Mouse (Mus musculus): ENCODE measurements around the gene Orc5. TPM values are rescaled to one million over a fixed set of nuclear protein-coding genes. Genes with fewer than 3 reads are reported as not detected.

Orc5 gene
- polyA plus RNA-seq, 1 experiment from 2014 or later, result 40.5 TPM

- TF ChIP-seq CTCF (IDR thresholded peaks at IDR 0.05; ENCODE audit: low read depth), result no peak
- ATAC-seq (ENCODE audit: insufficient read depth), result no peak
- no peak overlapping the region for H3K9ac ChIP-seq
- H3K4me1 ChIP-seq (ENCODE audit: insufficient read depth), result no peaks in the 10 kb centered on the region
- H3K27ac ChIP-seq (ENCODE audit: low read depth), result no peak overlapping the region
- no peaks in the 10 kb centered on the region for H3K36me3 ChIP-seq (ENCODE audit: insufficient read depth)
- H3K4me3 ChIP-seq (ENCODE audit: low read depth, low read length), result no peak overlapping the region
- DNase-seq, result no peak
- 75% methylated on average over 4 of the region's 4 CpGs for WGBS
- H3K9me3 ChIP-seq (ENCODE audit: low read depth, low read length), result no peaks in the 10 kb centered on the region
- no peak overlapping the region for H3K4me2 ChIP-seq
- H3K27me3 ChIP-seq (ENCODE audit: insufficient read depth, low read length), result no peaks in the 10 kb centered on the region
These were observed 79.0 kb downstream of the Orc5 start for GRCm38 (mm10) chr5:22471243-22471642.

GRCm38 (mm10) chr5:22452871-22453661 is 97.2 kb downstream of the Orc5 start:
- Histone ChIP-seq H3K27ac (ENCODE audit: low read depth) (no peak overlapping the region), H3K4me1 (ENCODE audit: insufficient read depth) (no peaks in the 10 kb centered on the region), H3K4me3 (ENCODE audit: low read depth, low read length) (no peak overlapping the region), H3K36me3 (ENCODE audit: insufficient read depth) (no peaks in the 10 kb centered on the region), H3K9ac (no peak overlapping the region), H3K4me2 (no peak overlapping the region), H3K9me3 (ENCODE audit: low read depth, low read length) (no peaks in the 10 kb centered on the region), H3K27me3 (ENCODE audit: insufficient read depth, low read length) (no peaks in the 10 kb centered on the region)
- ATAC-seq (ENCODE audit: insufficient read depth) (no peak), DNase-seq (no peak)
- 79% methylated on average over 15 of the region's 15 CpGs for WGBS
- TF ChIP-seq CTCF (IDR thresholded peaks at IDR 0.05; ENCODE audit: low read depth), result no peak

GRCm38 (mm10) chr5:22452452-22452851 is 97.8 kb downstream of the Orc5 start:
- H3K9me3 ChIP-seq (ENCODE audit: low read depth, low read length), result no peaks in the 10 kb centered on the region
- H3K4me1 ChIP-seq (ENCODE audit: insufficient read depth), result no peaks in the 10 kb centered on the region
- no peak overlapping the region for H3K27ac ChIP-seq (ENCODE audit: low read depth)
- TF ChIP-seq CTCF (IDR thresholded peaks at IDR 0.05; ENCODE audit: low read depth), result no peak
- ATAC-seq (ENCODE audit: insufficient read depth), result no peak
- H3K9ac ChIP-seq, result no peak overlapping the region
- no peaks in the 10 kb centered on the region for H3K36me3 ChIP-seq (ENCODE audit: insufficient read depth)
- 88% methylated on average over 9 of the region's 9 CpGs for WGBS
- H3K27me3 ChIP-seq (ENCODE audit: insufficient read depth, low read length), result no peaks in the 10 kb centered on the region
- H3K4me2 ChIP-seq, result no peak overlapping the region
- H3K4me3 ChIP-seq (ENCODE audit: low read depth, low read length), result no peak overlapping the region
- DNase-seq, result no peak

- no peaks in the 10 kb centered on the region for H3K4me1 ChIP-seq (ENCODE audit: insufficient read depth)
- no peak overlapping the region for H3K9ac ChIP-seq
- no peaks in the 10 kb centered on the region for H3K9me3 ChIP-seq (ENCODE audit: low read depth, low read length)
- H3K4me2 ChIP-seq, result no peak overlapping the region
- H3K4me3 ChIP-seq (ENCODE audit: low read depth, low read length), result no peak overlapping the region
- no peaks in the 10 kb centered on the region for H3K27me3 ChIP-seq (ENCODE audit: insufficient read depth, low read length)
- TF ChIP-seq CTCF (IDR thresholded peaks at IDR 0.05; ENCODE audit: low read depth), result no peak
- no peak overlapping the region for H3K27ac ChIP-seq (ENCODE audit: low read depth)
- ATAC-seq (ENCODE audit: insufficient read depth), result no peak
- no peak for DNase-seq
- no peaks in the 10 kb centered on the region for H3K36me3 ChIP-seq (ENCODE audit: insufficient read depth)
- 58% methylated on average over 3 of the region's 3 CpGs for WGBS
These were observed 98.5 kb downstream of the Orc5 start for GRCm38 (mm10) chr5:22451764-22452163.

- H3K4me2 ChIP-seq, result no peak overlapping the region
- H3K4me3 ChIP-seq (ENCODE audit: low read depth, low read length), result no peak overlapping the region
- ATAC-seq (ENCODE audit: insufficient read depth) (no peak), DNase-seq (no peak)
- 53% methylated on average over 3 of the region's 3 CpGs for WGBS
- H3K36me3 ChIP-seq (ENCODE audit: insufficient read depth), result no peaks in the 10 kb centered on the region
- no peaks in the 10 kb centered on the region for H3K9me3 ChIP-seq (ENCODE audit: low read depth, low read length)
- H3K4me1 ChIP-seq (ENCODE audit: insufficient read depth), result no peaks in the 10 kb centered on the region
- H3K27me3 ChIP-seq (ENCODE audit: insufficient read depth, low read length), result no peaks in the 10 kb centered on the region
- TF ChIP-seq CTCF (IDR thresholded peaks at IDR 0.05; ENCODE audit: low read depth), result no peak
- H3K9ac ChIP-seq, result no peak overlapping the region
- no peak overlapping the region for H3K27ac ChIP-seq (ENCODE audit: low read depth)
These were observed 100.7 kb downstream of the Orc5 start for GRCm38 (mm10) chr5:22449492-22449891.

Other genes with a start within 250 kb of the Orc5 start
- gene Reln, start 205.7 kb downstream of the Orc5 start, polyA plus RNA-seq (2014; fragmentation: Nextera tagmentation; extraction: Ambion mirVana), result 1.8 TPM in 2 replicates
- gene Lhfpl3, start 195.6 kb upstream of the Orc5 start, polyA plus RNA-seq (2014; fragmentation: Nextera tagmentation; extraction: Ambion mirVana), result 0.11 TPM in 1 of 2 replicates, not detected in the other